Mouse (Mus musculus) testis, adult 2 months (tissue): ENCODE measurements around the gene Syt2. TPM values are rescaled to one million over a fixed set of nuclear protein-coding genes. Genes with fewer than 3 reads are reported as not detected.

Source experiments
- H3K27ac ChIP-seq: fragments of 200-500 bp; 2 replicates; pipeline ENCODE4 v1.5.1; 2012; ENCODE audit warnings: low read depth, low read length; ENCODE audit not compliant: control insufficient read depth, insufficient read depth
- H3K27me3 ChIP-seq: fragments of 200-500 bp; 2 replicates; pipeline ENCODE4 v1.6.1; 2012; ENCODE audit warnings: mild to moderate bottlenecking, low read length, moderate library complexity; ENCODE audit not compliant: control insufficient read depth, insufficient read depth
- H3K36me3 ChIP-seq: fragments of 200-500 bp; 2 replicates; pipeline ENCODE4 v1.6.1; 2012; ENCODE audit warnings: mild to moderate bottlenecking, low read length; ENCODE audit not compliant: control insufficient read depth, insufficient read depth
- H3K4me1 ChIP-seq: fragments of 200-500 bp; 2 replicates; pipeline ENCODE4 v1.6.1; 2012; ENCODE audit warnings: low read length; ENCODE audit not compliant: control insufficient read depth, insufficient read depth
- H3K4me3 ChIP-seq: fragments of 200-500 bp; 2 replicates; pipeline ENCODE4 v1.5.1; 2012; ENCODE audit warnings: low read depth, mild to moderate bottlenecking, low read length, moderate library complexity, mixed read lengths; ENCODE audit not compliant: control insufficient read depth
- CTCF ChIP-seq: fragments of 200-500 bp; IDR thresholded peaks from 2 replicates; pipeline ENCODE4 v1.5.1; 2012; ENCODE audit warnings: low read depth, mild to moderate bottlenecking, inconsistent platforms, low read length, moderate library complexity; ENCODE audit not compliant: control insufficient read depth, insufficient read depth, insufficient replicate concordance
- POLR2A ChIP-seq: fragments of 200-500 bp; IDR thresholded peaks from 2 replicates; pipeline ENCODE4 v1.6.1; 2012; ENCODE audit warnings: low read depth, mild to moderate bottlenecking, inconsistent platforms, low read length, moderate library complexity; ENCODE audit not compliant: control insufficient read depth
- polyA plus RNA-seq: library from polyadenylated mRNA; depleted of rRNA; stranded (reverse); fragments of >200 nt; gene quantifications from 2 replicates; pipeline ENCODE4 v1.2.3, GENCODE M21; 2012

The Syt2 gene
- polyA plus RNA-seq, 1 experiment, result 0.14 TPM

GRCm38 (mm10) chr1:134784481-134784880 is 138.0 kb downstream of the Syt2 start:
- H3K4me1 ChIP-seq, result no peaks in the 10 kb centered on the region
- no peak overlapping the region for H3K4me3 ChIP-seq
- no peaks in the 10 kb centered on the region for H3K27me3 ChIP-seq
- no peak overlapping the region for H3K27ac ChIP-seq
- TF ChIP-seq POLR2A (no peak), CTCF (no peak)
- no peaks in the 10 kb centered on the region for H3K36me3 ChIP-seq

GRCm38 (mm10) chr1:134784911-134785310 is 138.4 kb downstream of the Syt2 start:
- H3K4me1 ChIP-seq, result no peaks in the 10 kb centered on the region
- H3K27ac ChIP-seq, result no peak overlapping the region

DNA sequence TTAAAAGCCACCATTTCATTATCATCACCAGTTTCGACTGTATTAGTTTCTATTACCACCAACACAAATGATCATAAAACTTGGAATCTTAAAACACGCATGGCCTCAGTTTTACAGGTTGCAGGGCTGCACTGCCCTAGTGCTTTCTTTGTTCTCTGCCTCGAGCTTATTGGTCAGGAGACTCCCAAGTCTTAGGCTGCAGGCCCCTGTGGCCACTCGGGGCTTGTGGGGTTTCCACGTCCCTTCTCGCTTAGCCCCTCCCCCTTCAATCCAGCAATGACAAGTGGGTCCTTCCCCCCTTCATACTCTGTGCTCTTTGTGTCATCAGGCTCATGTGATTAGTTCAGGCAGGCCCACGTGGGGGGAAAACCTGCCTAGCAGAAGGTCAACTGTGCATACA is 141.6 kb downstream of the Syt2 start:
- H3K4me3 ChIP-seq, result no peak overlapping the region
- no peaks in the 10 kb centered on the region for H3K4me1 ChIP-seq
- H3K36me3 ChIP-seq, result no peaks in the 10 kb centered on the region
- no peaks in the 10 kb centered on the region for H3K27me3 ChIP-seq
- TF ChIP-seq CTCF (no peak), POLR2A (no peak)
- H3K27ac ChIP-seq, result no peak overlapping the region

More at GRCm38 (mm10) chr1:134784911-134785310, 138.4 kb downstream of the Syt2 start:
- Histone ChIP-seq H3K4me3 (no peak overlapping the region), H3K27me3 (no peaks in the 10 kb centered on the region), H3K36me3 (no peaks in the 10 kb centered on the region)
- TF ChIP-seq CTCF (no peak), POLR2A (no peak)

- H3K4me3 ChIP-seq, result no peak overlapping the region
- no peaks in the 10 kb centered on the region for H3K4me1 ChIP-seq
- no peaks in the 10 kb centered on the region for H3K36me3 ChIP-seq
- H3K27ac ChIP-seq, result no peak overlapping the region
- TF ChIP-seq CTCF (no peak), POLR2A (no peak)
- H3K27me3 ChIP-seq, result no peaks in the 10 kb centered on the region
These were observed 144.4 kb downstream of the Syt2 start for GRCm38 (mm10) chr1:134790716-134791439.

- Histone ChIP-seq H3K4me3 (no peak overlapping the region), H3K36me3 (no peaks in the 10 kb centered on the region), H3K4me1 (no peaks in the 10 kb centered on the region), H3K27me3 (no peaks in the 10 kb centered on the region), H3K27ac (no peak overlapping the region)
- TF ChIP-seq CTCF (no peak), POLR2A (no peak)
These were observed 145.0 kb downstream of the Syt2 start for GRCm38 (mm10) chr1:134791456-134791855.

DNA sequence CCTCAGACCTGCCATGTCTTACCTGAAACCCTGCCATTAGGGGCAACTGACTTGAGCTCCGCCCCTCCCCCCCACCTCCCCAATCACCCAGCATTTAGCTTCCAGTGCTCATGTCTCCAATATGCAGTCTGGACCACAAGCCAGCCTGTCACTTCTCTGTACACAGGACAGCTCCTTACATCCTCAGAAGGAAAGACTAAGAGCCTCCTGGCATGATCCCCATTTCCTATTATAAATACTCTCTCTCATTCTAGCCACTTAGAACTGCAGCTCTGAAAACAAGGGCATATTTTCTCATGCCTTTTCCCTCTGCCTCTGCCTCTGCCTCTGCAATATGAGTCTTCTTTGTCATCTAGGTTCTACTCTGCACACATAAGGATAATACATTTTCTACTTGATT is 149.6 kb downstream of the Syt2 start:
- H3K27ac ChIP-seq, result no peak overlapping the region
- no peaks in the 10 kb centered on the region for H3K36me3 ChIP-seq
- H3K27me3 ChIP-seq, result no peaks in the 10 kb centered on the region
- H3K4me3 ChIP-seq, result no peak overlapping the region
- no peak for TF ChIP-seq POLR2A
- no peak for TF ChIP-seq CTCF
- H3K4me1 ChIP-seq, result no peaks in the 10 kb centered on the region

- Histone ChIP-seq H3K36me3 (no peaks in the 10 kb centered on the region), H3K4me1 (no peaks in the 10 kb centered on the region), H3K27ac (no peak overlapping the region)
These were observed 150.1 kb downstream of the Syt2 start for GRCm38 (mm10) chr1:134796536-134796935.

More at GRCm38 (mm10) chr1:134796536-134796935, 150.1 kb downstream of the Syt2 start:
- TF ChIP-seq POLR2A (no peak), CTCF (no peak)
- Histone ChIP-seq H3K4me3 (no peak overlapping the region), H3K27me3 (no peaks in the 10 kb centered on the region)
